Mouse (Mus musculus) layer of hippocampus, postnatal 25 days (tissue): Measurements from ENCODE around the gene Gm13088. TPM values are rescaled to one million over a fixed set of nuclear protein-coding genes. Genes with fewer than 3 reads are reported as not detected.
"Not testable (repeated sequence)": the region's sequence is repeated elsewhere in the genome, so short reads cannot be mapped to it uniquely, and the experiment has no call there.

Experiments
- DNase-seq, 2 experiments: peaks; one replicate each; pipeline ENCODE4 v3.0.0; 2022; ENCODE audit warnings: mixed read lengths in 2 of 2, low spot score in 1 of 2; ENCODE audit errors: extremely low spot score in 1 of 2
- total RNA-seq, 2 experiments: library from RNA; stranded (reverse); gene quantifications; 2 replicates each; pipeline ENCODE4 v1.2.3; 2021

Gm13088 gene
- not detected for total RNA-seq

GRCm38 (mm10) chr4:143657146-143657545 is at the start of gene Gm13088:
Gm13088 (minus strand) TSS chr4:143657246.
- DNase-seq, result not testable (repeated sequence)

- DNase-seq, result no peak
Observed at GRCm38 (mm10) chr4:143702611-143703010, 45.6 kb upstream of the Gm13088 start, which contains the start of gene Gm13089. Gm13089 (minus strand) TSS chr4:143702711.

- not testable (repeated sequence) for DNase-seq
Observed at GRCm38 (mm10) chr4:143618101-143618500, 38.9 kb downstream of the Gm13088 start.

- DNase-seq, result not testable (repeated sequence)
Observed at GRCm38 (mm10) chr4:143614703-143615102, 42.3 kb downstream of the Gm13088 start, which contains the start of gene Gm13083. Gm13083 (plus strand) TSS chr4:143615003.

- DNase-seq, result not testable (repeated sequence)
Observed at GRCm38 (mm10) chr4:143611927-143612326, 45.1 kb downstream of the Gm13088 start.

Other genes starting within 250 kb of the Gm13088 start
- gene Pramef8, start 244.8 kb downstream of the Gm13088 start, total RNA-seq, result 10 to 100 TPM; 10.8 to 11.6 TPM
- gene Oog4, start 206.9 kb downstream of the Gm13088 start, total RNA-seq, result not detected
- not detected for gene Gm13043, start 145.9 kb downstream of the Gm13088 start, total RNA-seq
- gene Gm13040, start 121.3 kb downstream of the Gm13088 start, total RNA-seq, result not detected
- not detected for gene BC080695, start 105.5 kb downstream of the Gm13088 start, total RNA-seq
- gene Gm13057, start 105.5 kb downstream of the Gm13088 start, total RNA-seq, result not detected
- gene Gm13083, start 42.2 kb downstream of the Gm13088 start, total RNA-seq, result not detected
- gene Gm13089, start 45.5 kb upstream of the Gm13088 start, total RNA-seq, result not detected
- gene Gm13078, start 62.2 kb upstream of the Gm13088 start, total RNA-seq, result not detected
- not detected for gene Gm13023, start 132.1 kb upstream of the Gm13088 start, total RNA-seq
- gene Gm13084, start 158.8 kb upstream of the Gm13088 start, total RNA-seq, result not detected
- gene Gm13103, start 189.3 kb upstream of the Gm13088 start, total RNA-seq, result not detected
- gene Pramef6, start 243.1 kb upstream of the Gm13088 start, total RNA-seq, result not detected